8 mouse cellular contexts compared by ENCODE assay signal in the genomic region with DNA sequence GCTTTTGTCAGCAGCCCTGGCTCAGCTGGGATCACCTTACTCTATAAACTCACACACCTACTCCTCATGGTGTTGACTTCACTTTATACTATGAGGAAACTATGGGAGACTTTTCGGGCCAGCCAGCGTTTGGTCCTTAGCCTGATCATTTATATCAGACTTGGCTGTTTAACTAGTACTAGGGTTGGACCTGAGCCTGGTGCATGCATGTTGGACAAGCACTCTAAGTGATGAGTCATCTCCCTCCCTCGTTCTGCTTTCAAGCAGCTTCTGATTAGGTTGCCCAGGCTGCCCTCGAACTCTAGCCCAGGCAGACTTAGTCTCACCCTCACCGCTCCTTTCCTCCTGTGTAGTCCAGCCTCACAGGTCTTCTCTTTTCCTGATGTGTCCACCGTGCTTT. TPM values are rescaled to one million over a fixed set of nuclear protein-coding genes. Genes with fewer than 3 reads are reported as not detected.
A peak's percentile ranks its signal among the peaks of the same experiment; 100 is the strongest.
DNase-seq lines count a peak whose midpoint lies in the region; ATAC-seq and TF ChIP-seq lines count a peak whose summit lies in the region.

No protein-coding gene starts in this region.

- H3K27ac ChIP-seq in heart, embryonic 12.5 days (ENCODE audit: poor library complexity, severe bottlenecking): no peak overlapping the region
- no peak overlapping the region for H3K27ac ChIP-seq in neural tube, embryonic 15.5 days (replicated peaks)
- no peak overlapping the region for H3K27ac ChIP-seq in thymus, adult 2 months (ENCODE audit: control insufficient read depth, insufficient read depth, low read length)

- H3K9me3 ChIP-seq in heart, embryonic 12.5 days (replicated peaks): no peaks in the 10 kb centered on the region
- no peaks in the 10 kb centered on the region for H3K9me3 ChIP-seq in neural tube, embryonic 15.5 days (replicated peaks)

- TF ChIP-seq CTCF in thymus, adult 2 months (IDR thresholded peaks at IDR 0.05; ENCODE audit: borderline replicate concordance, control insufficient read depth, extremely low read depth, insufficient read depth, low read length, poor library complexity): no peak

- H3K9ac ChIP-seq in heart, embryonic 12.5 days: 0 out of 2 replicates have a peak overlapping the region, but pooled peaks have one; percentile 20
- no peak overlapping the region; the same call in 1 of the 2 replicates for H3K9ac ChIP-seq in neural tube, embryonic 15.5 days (replicated peaks)

- H3K4me2 ChIP-seq in heart, embryonic 12.5 days: no peak overlapping the region
- peak overlapping the region; percentile 73 for H3K4me2 ChIP-seq in neural tube, embryonic 15.5 days

- no peak for TF ChIP-seq POLR2A in thymus, adult 2 months (IDR thresholded peaks at IDR 0.05; ENCODE audit: control insufficient read depth, extremely low read depth, insufficient read depth, low read length, poor library complexity)

- ATAC-seq in heart, embryonic 12.5 days (ENCODE audit: insufficient number of reproducible peaks, low FRiP score): no peak
- ATAC-seq in neural tube, embryonic 15.5 days (ENCODE audit: low FRiP score): no peak

- 74% methylated on average over 6 of the region's 6 CpGs for WGBS in heart, embryonic 12.5 days
- WGBS in neural tube, embryonic 15.5 days: 91% methylated on average over 6 of the region's 6 CpGs
- WGBS in thymus, adult 2 months: 86% methylated on average over 6 of the region's 6 CpGs

- H3K27me3 ChIP-seq in heart, embryonic 12.5 days (replicated peaks): no peaks in the 10 kb centered on the region
- H3K27me3 ChIP-seq in neural tube, embryonic 15.5 days (replicated peaks): no peaks in the 10 kb centered on the region
- H3K27me3 ChIP-seq in thymus, adult 2 months (ENCODE audit: control insufficient read depth, insufficient read depth, low read length): no peaks in the 10 kb centered on the region

- H3K4me3 ChIP-seq in heart, embryonic 12.5 days: no peak overlapping the region
- no peak overlapping the region for H3K4me3 ChIP-seq in neural tube, embryonic 15.5 days (replicated peaks)
- H3K4me3 ChIP-seq in thymus, adult 2 months (ENCODE audit: control insufficient read depth, insufficient read depth, low read length): no peak overlapping the region

- peaks cover 30% of the 10 kb centered on the region for H3K36me3 ChIP-seq in heart, embryonic 12.5 days
- H3K36me3 ChIP-seq in neural tube, embryonic 15.5 days: peaks cover 17% of the 10 kb centered on the region
- H3K36me3 ChIP-seq in thymus, adult 2 months (ENCODE audit: control insufficient read depth, insufficient read depth, low read length): peaks cover 5% of the 10 kb centered on the region

- H3K4me1 ChIP-seq in heart, embryonic 12.5 days (replicated peaks): peaks cover 27% of the 10 kb centered on the region
- peaks cover 25% of the 10 kb centered on the region for H3K4me1 ChIP-seq in neural tube, embryonic 15.5 days
- H3K4me1 ChIP-seq in thymus, adult 2 months (replicated peaks; ENCODE audit: control insufficient read depth, insufficient read depth, low read length): peaks cover 11% of the 10 kb centered on the region

- peak; percentile 26 to 56 for DNase-seq in cerebellum, adult 18-20 months
- no peak for DNase-seq in cerebellum, postnatal 10 days
- DNase-seq in ovary, adult 18-20 months (ENCODE audit: low spot score): peak; percentile 38
- DNase-seq in ovary, postnatal 14 days (ENCODE audit: low spot score): no peak
- DNase-seq in cerebellum, postnatal 4 days (ENCODE audit: low spot score in 2 of 2): no peak
- no peak for DNase-seq in thymus, adult 2 months

RNA-seq across cellular contexts. Expression of gene Whamm, which starts 2.3 kb away (rescaled TPM):
- polyA plus RNA-seq in heart, embryonic 12.5 days (2016; fragmentation: Nextera tagmentation; extraction: Ambion mirVana): 6.9 and 7.6 TPM in 2 replicates
- polyA plus RNA-seq in neural tube, embryonic 15.5 days (2015; fragmentation: Nextera tagmentation; extraction: Ambion mirVana): 6.6 and 8.1 TPM in 2 replicates
- 29.8 and 30.4 TPM in 2 replicates for polyA plus RNA-seq in thymus, adult 2 months (2012; rRNA removed)

RNA-seq across cellular contexts. Expression of gene Fsd2, which starts 6.7 kb away (rescaled TPM):
- polyA plus RNA-seq in heart, embryonic 12.5 days (2016; fragmentation: Nextera tagmentation; extraction: Ambion mirVana): 65.0 and 65.8 TPM in 2 replicates
- 0.28 and 0.31 TPM in 2 replicates for polyA plus RNA-seq in neural tube, embryonic 15.5 days (2015; fragmentation: Nextera tagmentation; extraction: Ambion mirVana)
- 1.5 and 3.2 TPM in 2 replicates for polyA plus RNA-seq in thymus, adult 2 months (2012; rRNA removed)

Comparison
In these comparisons a context has a peak if more than half of its experiments do, and no peak if none do; other contexts are left out.
1. DNase-seq: peak in cerebellum, adult 18-20 months (2 of 2) and ovary, adult 18-20 months (single experiment); none in cerebellum, postnatal 10 days (0 of 2), ovary, postnatal 14 days (single experiment), cerebellum, postnatal 4 days (0 of 2) and thymus, adult 2 months (single experiment).
2. RNA of gene Fsd2, which starts 6.7 kb away (polyA plus RNA-seq): 65.0 to 65.8 TPM in heart, embryonic 12.5 days; 1.5 to 3.2 TPM in thymus, adult 2 months and 0.28 to 0.31 TPM in neural tube, embryonic 15.5 days; every median in the first group is over 10 times any median in the second.